Mouse (Mus musculus): Measurements from ENCODE around the gene Sh2b2. TPM values are rescaled to one million over a fixed set of nuclear protein-coding genes. Genes with fewer than 3 reads are reported as not detected.

The Sh2b2 gene
- polyA plus RNA-seq, 1 experiment from 2014 or later = 28.0 TPM

DNA sequence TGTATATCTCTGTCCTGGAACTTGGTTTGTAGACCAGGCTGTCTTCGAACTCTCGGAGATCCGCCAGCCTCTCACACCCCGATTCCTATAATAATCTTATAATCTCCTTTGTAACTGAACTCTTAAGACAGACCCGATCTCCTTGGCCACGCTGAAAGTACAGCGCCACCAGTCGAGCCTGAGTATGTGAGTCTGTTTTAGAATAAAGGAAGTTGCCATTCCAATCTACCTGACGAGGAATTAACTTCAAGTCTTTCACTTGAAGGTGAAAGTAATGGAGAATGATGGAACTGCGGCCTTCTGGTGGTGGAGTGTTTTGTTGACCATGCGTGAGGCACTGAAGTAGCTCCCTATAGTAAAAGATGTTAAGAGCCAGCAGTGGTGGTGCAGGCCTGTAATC is 46.8 kb downstream of the Sh2b2 start:
- peak overlapping the region; percentile 73 for H3K4me3 ChIP-seq
- peak overlapping the region; percentile 75 for H3K9ac ChIP-seq
- H3K4me2 ChIP-seq (replicated peaks) = peak overlapping the region; percentile 90
- WGBS = 44% methylated on average over 11 of the region's 11 CpGs
- peaks cover 4% of the 10 kb centered on the region; the same call in 1 of the 2 replicates for H3K9me3 ChIP-seq
- H3K27me3 ChIP-seq (replicated peaks) = no peaks in the 10 kb centered on the region
- H3K27ac ChIP-seq = no peak overlapping the region
- ATAC-seq (ENCODE audit: low FRiP score, low read depth) = no peak; the same call in 1 of the 2 replicates
- H3K36me3 ChIP-seq = peaks cover 27% of the 10 kb centered on the region
- peaks cover 6% of the 10 kb centered on the region for H3K4me1 ChIP-seq

- ATAC-seq (ENCODE audit: low FRiP score, low read depth) = peak; percentile 80
- peaks cover 4% of the 10 kb centered on the region; the same call in 1 of the 2 replicates for H3K9me3 ChIP-seq
- H3K4me2 ChIP-seq (replicated peaks) = peak within 1 kb of the TSS; percentile 90
- peak within 1 kb of the TSS; percentile 75 for H3K9ac ChIP-seq
- WGBS = under 1% methylated on average over 62 of the region's 62 CpGs
- peaks cover 35% of the 10 kb centered on the region for H3K36me3 ChIP-seq
- H3K27me3 ChIP-seq (replicated peaks) = no peaks in the 10 kb centered on the region
- H3K4me1 ChIP-seq = peaks cover 6% of the 10 kb centered on the region
- H3K4me3 ChIP-seq = peak within 1 kb of the TSS; percentile 73
- peak within 1 kb of the TSS; percentile 46 for H3K27ac ChIP-seq
These were observed 47.6 kb downstream of the Sh2b2 start, which contains the start of gene Prkrip1 for GRCm38 (mm10) chr5:136198474-136199391. Prkrip1 (minus strand) TSS chr5:136198963.

DNA sequence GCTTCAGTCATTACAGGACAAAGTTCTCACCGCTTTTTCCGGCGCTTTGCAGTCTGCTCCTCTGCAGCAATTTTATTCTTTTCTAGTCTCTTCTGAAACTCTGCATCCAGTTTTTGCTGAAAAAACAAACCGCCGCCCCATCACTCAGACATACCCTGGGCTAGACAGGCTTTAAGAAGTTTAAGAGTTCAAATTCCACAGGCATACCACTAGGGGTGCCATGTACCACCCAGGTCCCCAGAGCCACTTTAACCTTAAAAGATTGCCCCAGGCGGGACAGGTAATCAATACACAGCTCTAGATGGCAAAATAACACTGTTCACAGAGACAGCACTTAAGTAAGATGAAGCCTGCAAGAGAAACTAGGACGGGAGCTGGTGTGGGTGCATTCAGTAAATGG is 54.5 kb downstream of the Sh2b2 start:
- no peaks in the 10 kb centered on the region for H3K27me3 ChIP-seq (replicated peaks)
- H3K4me3 ChIP-seq = no peak overlapping the region
- H3K27ac ChIP-seq = no peak overlapping the region
- peaks cover 4% of the 10 kb centered on the region; the same call in 1 of the 2 replicates for H3K9me3 ChIP-seq
- peaks cover 89% of the 10 kb centered on the region for H3K36me3 ChIP-seq
- WGBS = 87% methylated on average over 7 of the region's 7 CpGs
- ATAC-seq (ENCODE audit: low FRiP score, low read depth) = no peak
- no peaks in the 10 kb centered on the region for H3K4me1 ChIP-seq
- H3K4me2 ChIP-seq (replicated peaks) = no peak overlapping the region
- H3K9ac ChIP-seq = no peak overlapping the region

GRCm38 (mm10) chr5:136186723-136187122 is 59.6 kb downstream of the Sh2b2 start:
- Histone ChIP-seq H3K4me3 (no peak overlapping the region), H3K4me1 (0 out of 2 replicates have a peak, but pooled peaks cover 3% of the 10 kb centered on the region), H3K36me3 (peaks cover 78% of the 10 kb centered on the region), H3K9me3 (no peaks in the 10 kb centered on the region), H3K9ac (no peak overlapping the region), H3K27ac (no peak overlapping the region), H3K27me3 (replicated peaks) (no peaks in the 10 kb centered on the region), H3K4me2 (replicated peaks) (no peak overlapping the region)
- 47% methylated on average over 4 of the region's 4 CpGs for WGBS
- ATAC-seq (ENCODE audit: low FRiP score, low read depth) = no peak

GRCm38 (mm10) chr5:136183766-136184165 is 62.6 kb downstream of the Sh2b2 start:
- WGBS = 90% methylated on average over 7 of the region's 7 CpGs

DNA sequence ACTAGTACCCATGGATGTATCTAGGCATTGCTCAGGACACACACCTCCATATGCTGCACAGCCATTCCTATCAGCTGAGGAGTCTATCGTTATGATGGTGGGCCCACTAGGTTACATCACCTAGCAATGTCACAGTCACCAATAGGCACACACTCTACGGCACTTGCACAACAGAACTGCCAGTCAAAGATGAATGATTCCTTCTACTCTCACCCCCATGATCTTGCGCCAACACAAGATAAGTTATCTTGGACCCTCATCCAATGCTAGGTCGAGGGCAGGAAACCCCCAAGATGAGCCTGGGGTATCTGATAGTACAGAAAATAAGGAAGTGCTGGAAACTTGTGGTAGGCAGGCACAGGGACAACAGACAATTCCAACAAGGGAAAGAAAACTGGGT is 63.5 kb downstream of the Sh2b2 start:
- Histone ChIP-seq H3K4me1 (0 out of 2 replicates have a peak, but pooled peaks cover 3% of the 10 kb centered on the region), H3K27me3 (replicated peaks) (no peaks in the 10 kb centered on the region), H3K4me3 (no peak overlapping the region), H3K9me3 (no peaks in the 10 kb centered on the region), H3K4me2 (replicated peaks) (no peak overlapping the region), H3K9ac (no peak overlapping the region), H3K27ac (no peak overlapping the region), H3K36me3 (peaks cover 83% of the 10 kb centered on the region)
- 93% methylated on average over 4 of the region's 4 CpGs for WGBS
- ATAC-seq (ENCODE audit: low FRiP score, low read depth) = no peak

More at GRCm38 (mm10) chr5:136183766-136184165, 62.6 kb downstream of the Sh2b2 start:
- Histone ChIP-seq H3K36me3 (peaks cover 83% of the 10 kb centered on the region), H3K9ac (no peak overlapping the region), H3K4me2 (replicated peaks) (no peak overlapping the region), H3K27ac (no peak overlapping the region), H3K4me3 (no peak overlapping the region), H3K9me3 (no peaks in the 10 kb centered on the region), H3K27me3 (replicated peaks) (no peaks in the 10 kb centered on the region), H3K4me1 (0 out of 2 replicates have a peak, but pooled peaks cover 3% of the 10 kb centered on the region)
- ATAC-seq (ENCODE audit: low FRiP score, low read depth) = no peak

- H3K4me2 ChIP-seq (replicated peaks) = no peak overlapping the region
- H3K27me3 ChIP-seq (replicated peaks) = no peaks in the 10 kb centered on the region
- H3K9ac ChIP-seq = no peak overlapping the region
- H3K27ac ChIP-seq = no peak overlapping the region
- H3K36me3 ChIP-seq = peaks cover 86% of the 10 kb centered on the region
- 0 out of 2 replicates have a peak, but pooled peaks cover 3% of the 10 kb centered on the region for H3K4me1 ChIP-seq
- WGBS = 87% methylated on average over 6 of the region's 6 CpGs
- no peaks in the 10 kb centered on the region for H3K9me3 ChIP-seq
- no peak overlapping the region for H3K4me3 ChIP-seq
- ATAC-seq (ENCODE audit: low FRiP score, low read depth) = no peak
These were observed 64.3 kb downstream of the Sh2b2 start for GRCm38 (mm10) chr5:136182049-136182448.

DNA sequence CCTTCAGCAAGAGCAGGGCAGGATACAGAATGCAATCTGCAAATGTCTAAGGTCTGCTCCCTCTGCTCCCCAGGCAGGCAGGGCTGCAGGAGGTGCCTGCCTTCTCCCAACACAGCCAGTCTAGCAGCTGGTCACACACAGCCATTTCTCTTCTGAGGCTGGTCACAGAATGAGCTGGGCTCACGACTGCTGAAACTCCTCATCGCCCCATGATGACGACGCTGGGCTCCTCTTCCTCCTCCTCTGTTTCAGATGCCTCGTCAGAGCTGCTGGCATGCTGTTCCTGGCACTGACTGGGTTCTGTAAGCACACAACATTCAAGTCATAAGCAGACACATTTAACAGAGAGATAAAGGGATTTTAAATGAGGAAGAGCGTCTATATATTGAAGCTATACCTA is 65.2 kb downstream of the Sh2b2 start:
- Histone ChIP-seq H3K9ac (no peak overlapping the region), H3K27me3 (replicated peaks) (no peaks in the 10 kb centered on the region), H3K9me3 (no peaks in the 10 kb centered on the region), H3K27ac (no peak overlapping the region), H3K4me2 (replicated peaks) (no peak overlapping the region), H3K4me1 (0 out of 2 replicates have a peak, but pooled peaks cover under 1% of the 10 kb centered on the region), H3K4me3 (no peak overlapping the region), H3K36me3 (peaks cover 80% of the 10 kb centered on the region)
- WGBS = 91% methylated on average over 6 of the region's 6 CpGs
- ATAC-seq (ENCODE audit: low FRiP score, low read depth) = no peak

GRCm38 (mm10) chr5:136179594-136179993 is 66.8 kb downstream of the Sh2b2 start:
- no peaks in the 10 kb centered on the region for H3K9me3 ChIP-seq
- H3K4me1 ChIP-seq = no peaks in the 10 kb centered on the region
- peaks cover 69% of the 10 kb centered on the region for H3K36me3 ChIP-seq
- no peak for ATAC-seq (ENCODE audit: low FRiP score, low read depth)
- no peak overlapping the region for H3K4me2 ChIP-seq (replicated peaks)
- no peak overlapping the region for H3K9ac ChIP-seq
- 68% methylated on average over 5 of the region's 5 CpGs for WGBS
- no peaks in the 10 kb centered on the region for H3K27me3 ChIP-seq (replicated peaks)
- H3K27ac ChIP-seq = no peak overlapping the region
- no peak overlapping the region for H3K4me3 ChIP-seq

GRCm38 (mm10) chr5:136173606-136174463 is 72.5 kb downstream of the Sh2b2 start:
- 57% methylated on average over 9 of the region's 9 CpGs for WGBS

DNA sequence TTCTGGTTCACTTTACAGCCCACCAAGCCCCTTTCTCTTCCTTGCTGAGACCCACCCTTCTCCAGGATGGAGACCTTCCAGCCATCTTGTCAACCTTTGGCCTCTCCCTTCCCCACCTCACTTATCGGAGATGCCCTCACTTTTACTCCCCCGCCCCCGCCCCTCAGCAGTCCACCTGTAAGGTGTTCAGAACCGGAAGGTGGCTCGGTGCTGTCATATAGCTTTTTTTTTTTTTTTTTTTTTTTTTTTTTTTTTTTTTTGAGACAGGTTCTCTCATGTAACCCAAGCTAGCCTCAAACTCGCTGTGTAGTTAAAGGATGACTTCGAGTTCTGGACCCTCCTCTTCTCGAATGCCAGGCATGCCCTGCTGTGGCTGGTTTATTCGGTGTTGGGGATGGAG is 73.4 kb downstream of the Sh2b2 start:
- 76% methylated on average over 9 of the region's 9 CpGs for WGBS
- no peak overlapping the region for H3K9ac ChIP-seq
- no peak overlapping the region for H3K27ac ChIP-seq
- peaks cover 10% of the 10 kb centered on the region for H3K4me1 ChIP-seq
- no peak overlapping the region for H3K4me2 ChIP-seq (replicated peaks)
- ATAC-seq (ENCODE audit: low FRiP score, low read depth) = no peak
- peaks cover 5% of the 10 kb centered on the region; the same call in 1 of the 2 replicates for H3K9me3 ChIP-seq
- peaks cover 11% of the 10 kb centered on the region; the same call in 1 of the 2 replicates for H3K36me3 ChIP-seq
- no peaks in the 10 kb centered on the region for H3K27me3 ChIP-seq (replicated peaks)
- H3K4me3 ChIP-seq = no peak overlapping the region

More at GRCm38 (mm10) chr5:136173606-136174463, 72.5 kb downstream of the Sh2b2 start:
- Histone ChIP-seq H3K4me1 (peaks cover 10% of the 10 kb centered on the region), H3K9ac (no peak overlapping the region), H3K4me3 (no peak overlapping the region), H3K9me3 (no peaks in the 10 kb centered on the region), H3K27ac (no peak overlapping the region), H3K27me3 (replicated peaks) (no peaks in the 10 kb centered on the region), H3K4me2 (replicated peaks) (no peak overlapping the region), H3K36me3 (peaks cover 16% of the 10 kb centered on the region; the same call in 1 of the 2 replicates)
- ATAC-seq (ENCODE audit: low FRiP score, low read depth) = no peak
